In the genomic region with DNA sequence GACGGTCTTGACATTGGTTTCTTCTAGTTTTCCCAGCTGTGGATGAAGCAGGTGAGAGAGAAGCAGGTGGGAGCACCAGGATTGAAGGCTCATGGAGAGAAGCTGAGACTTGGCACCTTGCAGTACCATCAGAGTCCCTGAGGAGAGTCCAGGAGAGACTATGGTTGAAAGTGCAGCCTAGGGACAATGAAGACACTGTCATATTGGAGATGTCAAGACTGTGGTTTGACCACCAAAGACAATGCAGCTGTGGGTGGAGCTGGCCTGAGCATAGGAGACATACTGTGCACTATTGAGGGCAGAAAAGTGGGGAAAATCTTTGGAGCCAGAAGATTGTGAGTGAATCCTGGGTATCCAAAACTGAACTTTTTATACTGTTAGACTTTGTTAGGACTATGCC, we compare ENCODE assay signal across 26 mouse cellular contexts. TPM values are rescaled to one million over a fixed set of nuclear protein-coding genes. Genes with fewer than 3 reads are reported as not detected.
"Had no signal": no experiment of that assay in that cellular context is flagged by ENCODE, and none has a peak within 500 bp of the region (broad histone marks: within the 10 kb centered on the region; RNA-seq: fewer than 3 reads in every experiment).

No protein-coding gene starts in this region.

- H3K4me1 ChIP-seq: embryonic facial prominence, embryonic 10.5 days; embryonic facial prominence, embryonic 12.5 days; embryonic facial prominence, embryonic 13.5 days; embryonic facial prominence, embryonic 15.5 days; forebrain, embryonic 10.5 days; forebrain, embryonic 12.5 days; forebrain, embryonic 13.5 days; forebrain, embryonic 15.5 days had no signal

- H3K4me2 ChIP-seq: embryonic facial prominence, embryonic 12.5 days; embryonic facial prominence, embryonic 13.5 days; embryonic facial prominence, embryonic 15.5 days; forebrain, embryonic 12.5 days; forebrain, embryonic 13.5 days; forebrain, embryonic 15.5 days had no signal

- H3K27ac ChIP-seq: embryonic facial prominence, embryonic 10.5 days; embryonic facial prominence, embryonic 12.5 days; embryonic facial prominence, embryonic 13.5 days; embryonic facial prominence, embryonic 15.5 days; forebrain, embryonic 10.5 days; forebrain, embryonic 12.5 days; forebrain, embryonic 13.5 days; forebrain, embryonic 15.5 days; gastrocnemius, adult 2 months had no signal

- H3K4me3 ChIP-seq: embryonic facial prominence, embryonic 10.5 days; embryonic facial prominence, embryonic 12.5 days; embryonic facial prominence, embryonic 13.5 days; embryonic facial prominence, embryonic 15.5 days; erythroblast, embryonic 14.5 days; forebrain, embryonic 10.5 days; forebrain, embryonic 12.5 days; forebrain, embryonic 13.5 days; forebrain, embryonic 15.5 days; gastrocnemius, adult 2 months had no signal

- DNase-seq: cerebellum, adult 2 months; cerebellum, adult 8-10 months; cerebellum, adult 9-10 months; cerebellum, adult 9-11 months; cerebellum, postnatal 10 days; cerebellum, postnatal 14 days; cerebellum, postnatal 36 days; embryo, embryonic 11 days; forebrain, postnatal 0 days; gastrocnemius, adult 2 months; gastrocnemius, postnatal 10 days; gastrocnemius, postnatal 14 days; gastrocnemius, postnatal 25 days; gastrocnemius, postnatal 36 days; heart, adult 18-20 months had no signal

- ATAC-seq: forebrain, embryonic 13.5 days; forebrain, embryonic 14.5 days; forebrain, embryonic 15.5 days; forebrain, embryonic 16.5 days; forebrain, postnatal 0 days had no signal

- H3K9ac ChIP-seq: embryonic facial prominence, embryonic 12.5 days; embryonic facial prominence, embryonic 13.5 days; embryonic facial prominence, embryonic 15.5 days; forebrain, embryonic 12.5 days; forebrain, embryonic 13.5 days; forebrain, embryonic 15.5 days; forebrain, postnatal 0 days had no signal

- H3K36me3 ChIP-seq: embryonic facial prominence, embryonic 10.5 days; embryonic facial prominence, embryonic 12.5 days; embryonic facial prominence, embryonic 13.5 days; embryonic facial prominence, embryonic 15.5 days; forebrain, embryonic 10.5 days; forebrain, embryonic 12.5 days; forebrain, embryonic 15.5 days had no signal

- H3K9me3 ChIP-seq: embryonic facial prominence, embryonic 10.5 days; embryonic facial prominence, embryonic 12.5 days; embryonic facial prominence, embryonic 13.5 days; embryonic facial prominence, embryonic 15.5 days; forebrain, embryonic 10.5 days; forebrain, embryonic 12.5 days; forebrain, embryonic 13.5 days; forebrain, embryonic 15.5 days had no signal

- H3K27me3 ChIP-seq: embryonic facial prominence, embryonic 12.5 days; embryonic facial prominence, embryonic 13.5 days; embryonic facial prominence, embryonic 15.5 days; forebrain, embryonic 12.5 days; forebrain, embryonic 13.5 days; forebrain, embryonic 15.5 days had no signal

RNA-seq across cellular contexts. Expression of gene Agl, which starts 42.4 kb away (rescaled TPM):
- polyA plus RNA-seq: erythroblast, embryonic 14.5 days had no signal
